Mouse (Mus musculus) forebrain, embryonic 14.5 days (tissue): Measurements from ENCODE around the gene Trp53inp2. TPM values are rescaled to one million over a fixed set of nuclear protein-coding genes. Genes with fewer than 3 reads are reported as not detected.

Experiments
- ATAC-seq: fragments of 200-750 bp; cut with Nextera tagmentation; 2 replicates; pipeline ENCODE4 v1.8.0; 2017; ENCODE audit warnings: mild to moderate bottlenecking, moderate library complexity
- DNase-seq: peaks from one replicate; pipeline ENCODE4 v3.0.0-alpha.2; 2015; ENCODE audit warnings: low spot score
- H3K27ac ChIP-seq: fragments of 300-500 bp; sonication (generic); 2 replicates; pipeline ENCODE4 v1.5.1; 2014; ENCODE audit warnings: low read depth, mild to moderate bottlenecking, control low read depth, low read length, moderate library complexity
- H3K27me3 ChIP-seq: fragments of 300-500 bp; sonication (generic); replicated peaks from 2 replicates; pipeline ENCODE4 v1.6.1; 2014; ENCODE audit warnings: low read length, control low read depth, mixed read lengths; ENCODE audit not compliant: control insufficient read depth, insufficient read depth
- H3K36me3 ChIP-seq: fragments of 300-500 bp; sonication (generic); 2 replicates; pipeline ENCODE4 v1.6.1; 2014; ENCODE audit warnings: low read length, control low read depth; ENCODE audit not compliant: control insufficient read depth, insufficient read depth
- H3K4me1 ChIP-seq: fragments of 300-500 bp; sonication (generic); 2 replicates; pipeline ENCODE4 v1.6.1; 2014; ENCODE audit warnings: antibody characterized with exemption, low read length, control low read depth; ENCODE audit not compliant: control insufficient read depth, insufficient read depth
- H3K4me2 ChIP-seq: fragments of 300-500 bp; sonication (generic); 2 replicates; pipeline ENCODE4 v1.6.1; 2014; ENCODE audit warnings: mild to moderate bottlenecking, control low read depth, low read length
- H3K4me3 ChIP-seq: fragments of 300-500 bp; sonication (generic); 2 replicates; pipeline ENCODE4 v1.5.1; 2014; ENCODE audit warnings: low read depth, low read length, control low read depth
- H3K9ac ChIP-seq: fragments of 300-500 bp; sonication (generic); 2 replicates; pipeline ENCODE4 v1.6.1; 2014; ENCODE audit warnings: mild to moderate bottlenecking, low read length, control low read depth, moderate library complexity
- H3K9me3 ChIP-seq: fragments of 300-500 bp; sonication (generic); replicated peaks from 2 replicates; pipeline ENCODE4 v1.6.1; 2016; ENCODE audit warnings: low read length, control low read depth, mixed read lengths; ENCODE audit not compliant: control insufficient read depth
- WGBS: fragments of 180-500 bp; shearing (Covaris S2); extraction: QIAGEN DNeasy Blood & Tissue Kit; methylation state at CpG from one replicate; pipeline ENCODE4 v1.1.7; 2014; 5-methylcytosine and 5-hydroxymethylcytosine counted together
- polyA plus RNA-seq: library from polyadenylated mRNA; unstranded; fragments of >200 nt; fragmentation: Nextera tagmentation; extraction: Ambion mirVana; gene quantifications from 2 replicates; pipeline ENCODE4 v1.2.1, GENCODE M21; 2014

Trp53inp2 gene
- polyA plus RNA-seq = 57.7 and 72.6 TPM in 2 replicates

- no peaks in the 10 kb centered on the region for H3K9me3 ChIP-seq
- ATAC-seq = no peak
Observed at GRCm38 (mm10) chr2:155380261-155381059, at the start of gene Trp53inp2. Trp53inp2 (plus strand) TSS chr2:155381059.

GRCm38 (mm10) chr2:155331351-155331750 is 49.5 kb upstream of the Trp53inp2 start:
- WGBS = 89% methylated on average over 4 of the region's 4 CpGs
- ATAC-seq = no peak
- no peak overlapping the region for H3K4me2 ChIP-seq

More at GRCm38 (mm10) chr2:155380261-155381059, at the start of gene Trp53inp2:
- peak; percentile 33 for DNase-seq
- H3K4me3 ChIP-seq = peak within 1 kb of the TSS; percentile 73
- peak within 1 kb of the TSS; percentile 98 for H3K9ac ChIP-seq
- H3K4me1 ChIP-seq = peaks cover 12% of the 10 kb centered on the region
- H3K27me3 ChIP-seq = no peaks in the 10 kb centered on the region
- WGBS = 37% methylated on average over 8 of the region's 8 CpGs
- peaks cover 2% of the 10 kb centered on the region; the same call in 1 of the 2 replicates for H3K36me3 ChIP-seq
- peak within 1 kb of the TSS; percentile 84 for H3K4me2 ChIP-seq
- peak within 1 kb of the TSS; percentile 99 for H3K27ac ChIP-seq

GRCm38 (mm10) chr2:155333421-155333820 is 47.4 kb upstream of the Trp53inp2 start:
- no peaks in the 10 kb centered on the region for H3K4me1 ChIP-seq
- H3K4me3 ChIP-seq = no peak overlapping the region
- 88% methylated on average over 1 of the region's 1 CpGs for WGBS
- no peak overlapping the region for H3K4me2 ChIP-seq
- no peak for ATAC-seq
- no peak overlapping the region for H3K9ac ChIP-seq
- H3K9me3 ChIP-seq = no peaks in the 10 kb centered on the region
- no peak overlapping the region for H3K27ac ChIP-seq
- peaks cover 56% of the 10 kb centered on the region for H3K36me3 ChIP-seq
- no peak for DNase-seq
- no peaks in the 10 kb centered on the region for H3K27me3 ChIP-seq

More at GRCm38 (mm10) chr2:155331351-155331750, 49.5 kb upstream of the Trp53inp2 start:
- DNase-seq = no peak
- no peaks in the 10 kb centered on the region for H3K9me3 ChIP-seq
- peaks cover 72% of the 10 kb centered on the region for H3K36me3 ChIP-seq
- no peak overlapping the region for H3K9ac ChIP-seq
- no peaks in the 10 kb centered on the region for H3K4me1 ChIP-seq
- no peaks in the 10 kb centered on the region for H3K27me3 ChIP-seq
- H3K27ac ChIP-seq = no peak overlapping the region
- H3K4me3 ChIP-seq = no peak overlapping the region

GRCm38 (mm10) chr2:155335231-155335630 is 45.6 kb upstream of the Trp53inp2 start:
- WGBS = 86% methylated on average over 1 of the region's 1 CpGs
- Histone ChIP-seq H3K27ac (no peak overlapping the region), H3K36me3 (peaks cover 45% of the 10 kb centered on the region), H3K4me2 (no peak overlapping the region), H3K9me3 (no peaks in the 10 kb centered on the region), H3K27me3 (no peaks in the 10 kb centered on the region), H3K9ac (no peak overlapping the region), H3K4me1 (no peaks in the 10 kb centered on the region), H3K4me3 (no peak overlapping the region)
- ATAC-seq = no peak
- no peak for DNase-seq

GRCm38 (mm10) chr2:155336254-155336653 is 44.6 kb upstream of the Trp53inp2 start:
- 96% methylated on average over 3 of the region's 3 CpGs for WGBS
- no peak overlapping the region for H3K4me2 ChIP-seq
- H3K9me3 ChIP-seq = no peaks in the 10 kb centered on the region
- no peak overlapping the region for H3K4me3 ChIP-seq
- peaks cover 35% of the 10 kb centered on the region for H3K36me3 ChIP-seq
- H3K27ac ChIP-seq = no peak overlapping the region
- DNase-seq (no peak), ATAC-seq (no peak)
- H3K4me1 ChIP-seq = no peaks in the 10 kb centered on the region
- no peaks in the 10 kb centered on the region for H3K27me3 ChIP-seq
- H3K9ac ChIP-seq = no peak overlapping the region

GRCm38 (mm10) chr2:155340166-155340565 is 40.7 kb upstream of the Trp53inp2 start:
- Histone ChIP-seq H3K27ac (no peak overlapping the region), H3K9ac (no peak overlapping the region), H3K4me1 (no peaks in the 10 kb centered on the region), H3K27me3 (no peaks in the 10 kb centered on the region), H3K4me2 (no peak overlapping the region), H3K36me3 (peaks cover 22% of the 10 kb centered on the region), H3K9me3 (no peaks in the 10 kb centered on the region), H3K4me3 (no peak overlapping the region)
- ATAC-seq = no peak
- no peak for DNase-seq

- no peaks in the 10 kb centered on the region for H3K27me3 ChIP-seq
- no peaks in the 10 kb centered on the region for H3K9me3 ChIP-seq
- H3K36me3 ChIP-seq = peaks cover 13% of the 10 kb centered on the region; the same call in 1 of the 2 replicates
- H3K9ac ChIP-seq = no peak overlapping the region
- no peak overlapping the region for H3K4me2 ChIP-seq
- ATAC-seq = no peak
- WGBS = 78% methylated on average over 1 of the region's 1 CpGs
- H3K4me1 ChIP-seq = no peaks in the 10 kb centered on the region
- no peak for DNase-seq
- H3K4me3 ChIP-seq = no peak overlapping the region
- H3K27ac ChIP-seq = no peak overlapping the region
Observed at GRCm38 (mm10) chr2:155346670-155347069, 34.2 kb upstream of the Trp53inp2 start.

GRCm38 (mm10) chr2:155354402-155354801 is 26.5 kb upstream of the Trp53inp2 start:
- no peaks in the 10 kb centered on the region for H3K36me3 ChIP-seq
- no peaks in the 10 kb centered on the region for H3K9me3 ChIP-seq
- no peak overlapping the region for H3K4me2 ChIP-seq
- H3K27me3 ChIP-seq = no peaks in the 10 kb centered on the region
- no peak overlapping the region for H3K9ac ChIP-seq
- no peak for ATAC-seq
- no peak overlapping the region for H3K4me3 ChIP-seq
- no peak for DNase-seq
- peaks cover 7% of the 10 kb centered on the region; the same call in 1 of the 2 replicates for H3K4me1 ChIP-seq
- WGBS = 91% methylated on average over 3 of the region's 3 CpGs
- no peak overlapping the region for H3K27ac ChIP-seq

- peak within 1 kb of the TSS; percentile 87 for H3K9ac ChIP-seq
- no peaks in the 10 kb centered on the region for H3K27me3 ChIP-seq
- H3K4me1 ChIP-seq = peaks cover 7% of the 10 kb centered on the region; the same call in 1 of the 2 replicates
- under 1% methylated on average over 38 of the region's 38 CpGs for WGBS
- peak within 1 kb of the TSS; percentile 89 for H3K4me3 ChIP-seq
- no peaks in the 10 kb centered on the region for H3K9me3 ChIP-seq
- H3K36me3 ChIP-seq = no peaks in the 10 kb centered on the region
- H3K27ac ChIP-seq = peak within 1 kb of the TSS; percentile 72
- DNase-seq (peak; percentile 98), ATAC-seq (peak; percentile 100)
- peak within 1 kb of the TSS; percentile 78 for H3K4me2 ChIP-seq
Observed at GRCm38 (mm10) chr2:155356971-155357591, 23.8 kb upstream of the Trp53inp2 start, which contains the start of gene Pigu. Pigu (minus strand) TSS chr2:155357430.
